Mouse (Mus musculus): Measurements from ENCODE around the gene Olfr1123. TPM values are rescaled to one million over a fixed set of nuclear protein-coding genes. Genes with fewer than 3 reads are reported as not detected.
"Not testable (repeated sequence)": the region's sequence is repeated elsewhere in the genome, so short reads cannot be mapped to it uniquely, and the experiment has no call there.

Olfr1123 gene
- polyA plus RNA-seq (2014; fragmentation: Nextera tagmentation; extraction: Ambion mirVana): not detected in 2 replicates

DNA sequence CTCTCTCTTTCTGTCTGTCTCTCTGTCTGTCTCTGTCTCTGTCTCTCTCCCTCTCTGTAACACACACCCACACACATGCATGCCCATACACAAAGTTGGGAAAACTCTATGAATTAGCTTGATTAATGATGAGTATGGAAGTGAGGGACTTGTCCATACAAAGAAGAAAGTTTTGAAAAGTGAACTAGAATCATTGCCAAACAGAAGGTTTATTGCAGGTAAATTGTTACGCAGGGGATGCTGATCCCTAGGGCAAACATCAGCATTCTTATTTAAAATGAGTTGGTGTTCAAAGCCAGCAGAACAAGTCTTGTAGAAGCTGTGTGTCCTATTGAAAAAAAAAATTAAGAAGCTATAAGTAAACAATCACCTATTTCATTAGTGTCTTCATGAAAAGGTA, at the start of gene Olfr1123:
Gene Olfr1123, plus strand, starts transcription at position 301 of the 400 bp plus-strand sequence.
- H3K4me2 ChIP-seq (ENCODE audit: low read length): no peak within 1 kb of the TSS
- no peaks in the 10 kb centered on the region for H3K4me1 ChIP-seq (ENCODE audit: control insufficient read depth, insufficient read depth, low read length)
- ATAC-seq (ENCODE audit: low FRiP score, low TSS enrichment) (no peak), DNase-seq (no peak)
- H3K27me3 ChIP-seq (ENCODE audit: control insufficient read depth, insufficient read depth, low read length): no peaks in the 10 kb centered on the region
- H3K36me3 ChIP-seq (ENCODE audit: control insufficient read depth, insufficient read depth, low read length): no peaks in the 10 kb centered on the region
- WGBS: 87% methylated on average over 1 of the region's 1 CpGs
- H3K4me3 ChIP-seq (replicated peaks; ENCODE audit: low read depth, low read length): no peak within 1 kb of the TSS
- H3K27ac ChIP-seq (replicated peaks; ENCODE audit: low read depth, low read length): no peak within 1 kb of the TSS
- H3K9ac ChIP-seq (replicated peaks; ENCODE audit: low read length): no peak within 1 kb of the TSS
- no peaks in the 10 kb centered on the region for H3K9me3 ChIP-seq (ENCODE audit: control insufficient read depth, low read length)

DNA sequence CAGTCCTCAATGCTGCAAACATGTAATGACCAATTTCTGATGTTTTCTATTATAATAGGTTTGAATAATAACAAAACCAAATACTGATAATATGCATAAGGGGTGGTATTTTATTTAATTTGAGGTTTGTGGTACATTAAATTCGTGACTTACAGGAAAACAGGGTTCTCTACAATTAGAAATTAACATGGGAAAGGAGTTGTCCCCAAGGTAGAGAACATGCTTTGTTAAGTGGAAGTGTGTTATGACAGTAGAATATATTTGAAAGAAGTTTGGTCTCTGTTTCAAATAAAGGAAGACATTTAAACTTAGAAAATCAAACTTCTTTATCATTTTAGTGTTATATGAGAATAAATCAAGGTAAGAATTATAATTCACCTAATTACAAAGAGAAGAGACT, 46.8 kb upstream of the Olfr1123 start, which contains the start of gene Olfr1121:
Gene Olfr1121, plus strand, starts transcription at position 301 of the 400 bp plus-strand sequence.
- H3K27ac ChIP-seq (replicated peaks; ENCODE audit: low read depth, low read length): no peak within 1 kb of the TSS
- ATAC-seq (ENCODE audit: low FRiP score, low TSS enrichment): no peak

DNA sequence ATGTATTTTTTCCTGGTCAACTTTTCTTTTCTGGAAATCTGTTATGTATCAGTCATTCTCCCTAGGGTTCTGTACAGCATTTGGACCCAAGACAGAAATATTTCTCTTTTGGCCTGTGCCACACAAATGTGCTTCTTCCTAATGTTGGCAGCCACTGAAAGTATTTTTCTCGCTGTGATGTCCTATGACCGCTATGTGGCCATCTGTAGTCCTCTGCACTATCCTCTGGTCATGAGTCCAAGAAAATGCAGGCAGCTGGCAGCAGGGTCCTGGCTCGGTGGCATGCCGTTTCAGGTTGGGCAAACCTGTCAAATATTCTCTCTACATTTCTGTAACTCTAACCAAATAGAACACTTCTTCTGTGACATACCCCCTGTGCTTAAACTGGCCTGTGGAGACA, 44.7 kb upstream of the Olfr1123 start:
- Histone ChIP-seq H3K27me3 (ENCODE audit: control insufficient read depth, insufficient read depth, low read length) (no peaks in the 10 kb centered on the region), H3K9me3 (ENCODE audit: control insufficient read depth, low read length) (no peaks in the 10 kb centered on the region), H3K36me3 (ENCODE audit: control insufficient read depth, insufficient read depth, low read length) (no peaks in the 10 kb centered on the region), H3K4me1 (ENCODE audit: control insufficient read depth, insufficient read depth, low read length) (no peaks in the 10 kb centered on the region), H3K4me3 (replicated peaks; ENCODE audit: low read depth, low read length) (no peak overlapping the region), H3K4me2 (ENCODE audit: low read length) (no peak overlapping the region), H3K9ac (replicated peaks; ENCODE audit: low read length) (no peak overlapping the region), H3K27ac (replicated peaks; ENCODE audit: low read depth, low read length) (no peak overlapping the region)
- ATAC-seq (ENCODE audit: low FRiP score, low TSS enrichment) (no peak), DNase-seq (no peak)
- 91% methylated on average over 4 of the region's 4 CpGs for WGBS

More for the DNA sequence above, 46.8 kb upstream of the Olfr1123 start, which contains the start of gene Olfr1121:
- Histone ChIP-seq H3K4me1 (ENCODE audit: control insufficient read depth, insufficient read depth, low read length) (no peaks in the 10 kb centered on the region), H3K9me3 (ENCODE audit: control insufficient read depth, low read length) (no peaks in the 10 kb centered on the region), H3K27me3 (ENCODE audit: control insufficient read depth, insufficient read depth, low read length) (no peaks in the 10 kb centered on the region), H3K4me2 (ENCODE audit: low read length) (no peak within 1 kb of the TSS), H3K9ac (replicated peaks; ENCODE audit: low read length) (no peak within 1 kb of the TSS), H3K36me3 (ENCODE audit: control insufficient read depth, insufficient read depth, low read length) (no peaks in the 10 kb centered on the region), H3K4me3 (replicated peaks; ENCODE audit: low read depth, low read length) (no peak within 1 kb of the TSS)
- DNase-seq: no peak
- 31% methylated on average over 1 of the region's 1 CpGs for WGBS

DNA sequence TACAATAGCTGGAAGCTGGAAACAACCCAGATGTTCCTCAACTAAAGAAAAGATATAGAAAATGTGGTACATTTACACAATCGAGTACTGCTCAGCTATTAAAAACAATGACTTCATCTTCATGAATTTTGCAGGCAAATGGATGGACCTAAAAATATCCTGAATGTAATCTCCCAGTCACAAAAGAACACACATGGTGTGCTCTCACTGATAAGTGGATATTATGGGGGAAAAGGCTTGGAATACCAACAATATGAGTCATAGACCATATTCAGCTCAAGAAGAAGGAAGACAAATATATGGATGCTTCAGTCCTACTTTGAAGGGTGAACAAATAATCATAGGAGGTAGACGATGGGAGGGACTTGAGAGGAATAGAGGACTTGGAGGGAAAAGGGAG, 32.5 kb upstream of the Olfr1123 start:
- H3K27me3 ChIP-seq (ENCODE audit: control insufficient read depth, insufficient read depth, low read length): no peaks in the 10 kb centered on the region
- DNase-seq (no peak), ATAC-seq (ENCODE audit: low FRiP score, low TSS enrichment) (no peak)
- H3K9me3 ChIP-seq (ENCODE audit: control insufficient read depth, low read length): no peaks in the 10 kb centered on the region
- H3K9ac ChIP-seq (replicated peaks; ENCODE audit: low read length): no peak overlapping the region
- no peak overlapping the region for H3K4me2 ChIP-seq (ENCODE audit: low read length)
- no peak overlapping the region for H3K4me3 ChIP-seq (replicated peaks; ENCODE audit: low read depth, low read length)
- H3K36me3 ChIP-seq (ENCODE audit: control insufficient read depth, insufficient read depth, low read length): no peaks in the 10 kb centered on the region
- no peaks in the 10 kb centered on the region for H3K4me1 ChIP-seq (ENCODE audit: control insufficient read depth, insufficient read depth, low read length)
- no peak overlapping the region for H3K27ac ChIP-seq (replicated peaks; ENCODE audit: low read depth, low read length)
- WGBS: 89% methylated on average over 2 of the region's 2 CpGs

DNA sequence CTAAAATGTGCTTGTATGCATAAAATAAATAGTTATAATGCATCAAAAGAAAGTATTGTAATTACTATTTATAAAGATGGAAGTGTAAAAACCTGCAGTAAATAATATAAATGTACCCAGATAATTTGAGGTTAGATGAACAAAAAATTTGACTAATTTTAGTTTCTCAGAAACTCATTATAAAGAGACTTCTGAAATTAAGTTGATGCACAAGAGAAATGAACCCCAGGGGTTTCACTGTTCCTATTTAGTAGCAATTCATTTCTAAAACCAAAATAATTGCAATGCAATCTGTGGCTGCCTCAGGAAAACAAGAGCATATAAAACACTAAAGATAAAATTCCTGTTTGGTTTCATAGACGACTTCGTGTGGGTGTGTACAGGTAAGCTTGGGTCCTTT, 30.9 kb upstream of the Olfr1123 start, which contains the start of gene Olfr1122:
Gene Olfr1122, plus strand, starts transcription at position 301 of the 400 bp plus-strand sequence.
- H3K4me3 ChIP-seq (replicated peaks; ENCODE audit: low read depth, low read length): no peak within 1 kb of the TSS
- no peaks in the 10 kb centered on the region for H3K4me1 ChIP-seq (ENCODE audit: control insufficient read depth, insufficient read depth, low read length)
- WGBS: 88% methylated on average over 2 of the region's 2 CpGs
- H3K27ac ChIP-seq (replicated peaks; ENCODE audit: low read depth, low read length): no peak within 1 kb of the TSS
- H3K27me3 ChIP-seq (ENCODE audit: control insufficient read depth, insufficient read depth, low read length): no peaks in the 10 kb centered on the region
- H3K4me2 ChIP-seq (ENCODE audit: low read length): no peak within 1 kb of the TSS
- ATAC-seq (ENCODE audit: low FRiP score, low TSS enrichment): no peak
- H3K9ac ChIP-seq (replicated peaks; ENCODE audit: low read length): no peak within 1 kb of the TSS
- no peak for DNase-seq
- H3K9me3 ChIP-seq (ENCODE audit: control insufficient read depth, low read length): no peaks in the 10 kb centered on the region
- H3K36me3 ChIP-seq (ENCODE audit: control insufficient read depth, insufficient read depth, low read length): no peaks in the 10 kb centered on the region

DNA sequence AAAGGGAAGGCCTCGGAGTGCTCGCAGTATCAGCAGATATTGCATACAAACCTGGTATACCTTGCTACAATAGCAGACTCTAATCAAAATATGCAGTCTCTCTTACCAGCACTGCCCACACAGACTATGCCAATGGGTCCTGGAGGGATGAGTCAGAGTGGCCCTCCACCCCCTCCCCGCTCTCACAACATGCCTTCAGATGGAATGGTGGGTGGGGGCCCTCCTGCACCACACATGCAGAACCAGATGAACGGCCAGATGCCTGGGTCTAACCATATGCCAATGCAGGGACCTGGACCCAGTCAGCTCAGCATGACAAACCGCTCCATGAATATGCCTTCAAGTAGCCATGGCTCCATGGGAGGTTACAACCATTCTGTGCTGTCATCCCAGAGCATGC, 22.8 kb upstream of the Olfr1123 start:
- H3K9me3 ChIP-seq (ENCODE audit: control insufficient read depth, low read length); DNase-seq; H3K4me1 ChIP-seq (ENCODE audit: control insufficient read depth, insufficient read depth, low read length); H3K9ac ChIP-seq (replicated peaks; ENCODE audit: low read length); H3K4me2 ChIP-seq (ENCODE audit: low read length); H3K27ac ChIP-seq (replicated peaks; ENCODE audit: low read depth, low read length); H3K36me3 ChIP-seq (ENCODE audit: control insufficient read depth, insufficient read depth, low read length); H3K27me3 ChIP-seq (ENCODE audit: control insufficient read depth, insufficient read depth, low read length); H3K4me3 ChIP-seq (replicated peaks; ENCODE audit: low read depth, low read length): not testable (repeated sequence)
- peak; percentile 70; the same call in 1 of the 2 replicates for ATAC-seq (ENCODE audit: low FRiP score, low TSS enrichment)
- WGBS: 93% methylated on average over 5 of the region's 5 CpGs

DNA sequence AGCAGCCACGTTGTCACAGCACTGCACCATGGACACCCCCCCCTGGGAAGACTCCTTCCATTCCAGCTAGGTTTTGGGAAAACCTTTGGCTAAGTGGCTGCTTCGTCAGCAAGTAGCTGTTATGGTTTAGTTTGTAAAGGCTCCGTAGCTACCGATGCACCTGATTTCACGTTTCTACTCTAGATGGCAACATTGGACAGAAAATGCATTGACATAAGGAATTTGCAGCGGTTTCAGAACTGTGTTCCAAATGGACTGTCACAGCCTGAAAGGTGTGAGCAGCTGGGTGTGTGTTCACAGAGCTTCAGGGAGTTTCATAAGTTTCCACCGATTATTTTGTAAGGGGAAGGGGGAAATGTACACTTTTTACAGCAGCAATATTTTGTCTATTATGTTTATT, 21.7 kb upstream of the Olfr1123 start:
- DNase-seq: peak; percentile 16
- 0 out of 2 replicates have a peak, but pooled peaks have one; percentile 5 for ATAC-seq (ENCODE audit: low FRiP score, low TSS enrichment)
- H3K4me2 ChIP-seq (ENCODE audit: low read length); H3K9me3 ChIP-seq (ENCODE audit: control insufficient read depth, low read length); H3K36me3 ChIP-seq (ENCODE audit: control insufficient read depth, insufficient read depth, low read length); H3K9ac ChIP-seq (replicated peaks; ENCODE audit: low read length); H3K27me3 ChIP-seq (ENCODE audit: control insufficient read depth, insufficient read depth, low read length); H3K4me3 ChIP-seq (replicated peaks; ENCODE audit: low read depth, low read length); H3K4me1 ChIP-seq (ENCODE audit: control insufficient read depth, insufficient read depth, low read length); H3K27ac ChIP-seq (replicated peaks; ENCODE audit: low read depth, low read length): not testable (repeated sequence)
- 87% methylated on average over 7 of the region's 7 CpGs for WGBS

DNA sequence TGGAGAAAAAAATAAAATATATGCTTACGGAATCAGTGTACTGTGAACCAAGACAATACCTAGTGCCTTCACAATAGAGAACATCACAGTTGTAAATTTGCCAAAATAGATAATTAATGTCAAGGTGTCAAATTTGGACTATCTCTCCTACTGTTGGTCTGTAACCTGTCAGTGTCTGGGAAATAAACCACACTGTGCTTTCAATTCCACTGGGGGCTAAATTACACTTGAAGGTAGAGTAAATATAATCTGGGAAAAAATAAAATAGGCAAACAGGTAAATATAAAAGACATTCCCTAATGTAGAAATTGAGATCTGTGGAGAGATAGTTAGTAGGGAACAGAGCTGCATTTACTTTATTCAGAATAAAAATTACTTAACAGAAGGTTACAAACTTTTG, 13.5 kb downstream of the Olfr1123 start, which contains the start of gene Olfr1124:
Gene Olfr1124, plus strand, starts transcription at position 301 of the 400 bp plus-strand sequence.
- ATAC-seq (ENCODE audit: low FRiP score, low TSS enrichment): no peak
- H3K4me1 ChIP-seq (ENCODE audit: control insufficient read depth, insufficient read depth, low read length): no peaks in the 10 kb centered on the region
- no peak within 1 kb of the TSS for H3K27ac ChIP-seq (replicated peaks; ENCODE audit: low read depth, low read length)
- H3K36me3 ChIP-seq (ENCODE audit: control insufficient read depth, insufficient read depth, low read length): no peaks in the 10 kb centered on the region
- H3K9ac ChIP-seq (replicated peaks; ENCODE audit: low read length): no peak within 1 kb of the TSS
- no peak within 1 kb of the TSS for H3K4me2 ChIP-seq (ENCODE audit: low read length)
- H3K4me3 ChIP-seq (replicated peaks; ENCODE audit: low read depth, low read length): no peak within 1 kb of the TSS
- H3K9me3 ChIP-seq (ENCODE audit: control insufficient read depth, low read length): no peaks in the 10 kb centered on the region
- 89% methylated on average over 1 of the region's 1 CpGs for WGBS
- DNase-seq: no peak
- H3K27me3 ChIP-seq (ENCODE audit: control insufficient read depth, insufficient read depth, low read length): no peaks in the 10 kb centered on the region

DNA sequence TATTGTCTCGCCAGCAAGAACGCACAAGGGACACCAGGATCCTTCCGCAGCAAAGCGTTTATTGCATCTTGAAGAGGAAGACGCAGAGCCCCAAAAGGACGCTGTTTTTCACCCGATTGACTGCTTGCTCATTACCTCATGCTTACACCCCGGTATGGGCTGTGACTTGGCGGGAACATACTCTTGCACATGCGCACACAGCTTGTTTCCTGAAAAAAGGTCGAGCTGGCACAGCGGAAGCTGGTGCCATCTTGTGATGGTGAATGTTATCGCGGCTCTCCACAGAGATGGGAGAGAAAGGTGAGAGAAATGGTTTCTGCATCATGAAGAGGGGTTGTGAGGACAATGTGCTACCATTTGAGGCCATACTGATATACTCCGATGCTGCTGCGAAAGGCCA, 21.3 kb downstream of the Olfr1123 start:
- H3K9me3 ChIP-seq (ENCODE audit: control insufficient read depth, low read length): no peaks in the 10 kb centered on the region
- no peak overlapping the region for H3K27ac ChIP-seq (replicated peaks; ENCODE audit: low read depth, low read length)
- no peak overlapping the region for H3K9ac ChIP-seq (replicated peaks; ENCODE audit: low read length)
- no peak for DNase-seq
- ATAC-seq (ENCODE audit: low FRiP score, low TSS enrichment): no peak
- 90% methylated on average over 16 of the region's 16 CpGs for WGBS
- no peaks in the 10 kb centered on the region for H3K27me3 ChIP-seq (ENCODE audit: control insufficient read depth, insufficient read depth, low read length)
- H3K36me3 ChIP-seq (ENCODE audit: control insufficient read depth, insufficient read depth, low read length): no peaks in the 10 kb centered on the region
- H3K4me3 ChIP-seq (replicated peaks; ENCODE audit: low read depth, low read length): no peak overlapping the region
- H3K4me2 ChIP-seq (ENCODE audit: low read length): no peak overlapping the region
- H3K4me1 ChIP-seq (ENCODE audit: control insufficient read depth, insufficient read depth, low read length): no peaks in the 10 kb centered on the region
